Mouse (Mus musculus): ENCODE measurements around the gene Sox12.
"Not testable (repeated sequence)": the region's sequence is repeated elsewhere in the genome, so short reads cannot be mapped to it uniquely, and the experiment has no call there.

Gene Sox12

GRCm38 (mm10) chr2:152359616-152360015 is 38.2 kb downstream of the Sox12 start:
- DNase-seq (ENCODE audit: low read depth in 1 of 2, low spot score in 2 of 2): no peak

- DNase-seq (ENCODE audit: low read depth in 1 of 2, low spot score in 2 of 2): not testable (repeated sequence)
Observed at GRCm38 (mm10) chr2:152358977-152359376, 38.9 kb downstream of the Sox12 start.

DNA sequence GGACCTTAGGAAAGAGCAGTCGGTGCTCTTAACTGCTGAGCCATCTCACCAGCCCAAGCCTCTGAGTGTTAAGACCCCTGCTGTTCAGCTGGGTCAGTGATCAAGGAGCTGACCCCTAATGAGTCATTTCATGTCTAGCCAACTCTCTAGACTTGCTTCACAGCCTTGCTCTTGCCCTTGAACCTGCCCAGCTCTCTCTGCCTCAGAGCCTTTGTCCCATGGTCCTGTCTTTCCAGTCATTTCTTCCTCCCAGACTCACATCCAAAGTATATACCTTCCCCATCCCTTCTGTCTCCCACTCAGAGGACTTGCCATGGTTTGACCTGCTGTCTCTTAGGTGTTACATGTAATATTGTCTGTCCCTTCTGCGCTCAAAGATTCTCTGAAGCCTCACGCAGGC is 40.6 kb downstream of the Sox12 start:
- no peak for DNase-seq (ENCODE audit: low read depth in 1 of 2, low spot score in 2 of 2)

- no peak for DNase-seq (ENCODE audit: low read depth in 1 of 2, low spot score in 2 of 2)
Observed at GRCm38 (mm10) chr2:152349842-152350540, 47.9 kb downstream of the Sox12 start.

DNA sequence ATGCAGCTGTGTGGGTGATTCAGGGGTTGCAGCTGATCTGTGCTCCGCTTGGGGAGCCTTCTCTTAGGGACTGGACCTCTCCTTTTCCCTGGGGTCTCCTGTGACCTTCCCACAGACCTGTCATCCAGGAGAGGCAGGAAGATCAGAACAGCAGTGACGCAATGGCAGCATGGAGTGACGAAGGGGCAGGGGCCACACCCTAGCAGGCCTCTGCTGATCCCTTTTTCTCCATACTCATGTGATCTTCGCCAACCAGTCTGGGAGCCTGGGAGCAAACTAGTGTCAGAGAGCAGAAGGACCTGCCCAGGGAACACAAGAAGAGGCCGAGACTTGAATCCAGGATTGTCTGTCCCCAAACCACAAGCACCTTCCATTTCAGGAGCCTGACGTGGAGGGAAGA is 48.7 kb downstream of the Sox12 start:
- DNase-seq (ENCODE audit: low read depth in 1 of 2, low spot score in 2 of 2): no peak

- no peak for DNase-seq (ENCODE audit: low read depth in 1 of 2, low spot score in 2 of 2)
Observed at GRCm38 (mm10) chr2:152347722-152348121, 50.1 kb downstream of the Sox12 start.

- no peak for DNase-seq (ENCODE audit: low read depth in 1 of 2, low spot score in 2 of 2)
Observed at GRCm38 (mm10) chr2:152346776-152347465, 50.9 kb downstream of the Sox12 start.

DNA sequence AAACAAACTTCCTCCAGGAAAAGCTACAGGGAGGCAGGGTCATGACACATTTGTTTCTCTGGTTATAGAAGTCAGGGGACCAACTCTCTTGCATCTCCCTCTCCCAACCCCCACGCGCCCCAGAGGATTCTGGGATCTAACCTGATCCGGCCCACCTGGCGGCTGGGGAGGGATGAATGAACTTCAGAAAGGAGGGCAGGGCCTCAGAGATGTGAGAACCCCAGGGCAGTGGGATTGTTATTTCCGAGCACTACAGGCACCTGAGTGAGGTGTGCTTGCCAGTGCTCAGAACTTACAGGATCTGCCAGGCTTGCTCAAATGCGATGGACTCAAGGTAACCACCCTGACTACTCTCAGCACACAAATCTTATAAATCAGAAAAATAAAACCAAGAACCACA is 52.5 kb downstream of the Sox12 start:
- no peak for DNase-seq (ENCODE audit: low read depth in 1 of 2, low spot score in 2 of 2)

- no peak for DNase-seq (ENCODE audit: low read depth in 1 of 2, low spot score in 2 of 2)
Observed at GRCm38 (mm10) chr2:152344909-152345308, 53.0 kb downstream of the Sox12 start.

DNA sequence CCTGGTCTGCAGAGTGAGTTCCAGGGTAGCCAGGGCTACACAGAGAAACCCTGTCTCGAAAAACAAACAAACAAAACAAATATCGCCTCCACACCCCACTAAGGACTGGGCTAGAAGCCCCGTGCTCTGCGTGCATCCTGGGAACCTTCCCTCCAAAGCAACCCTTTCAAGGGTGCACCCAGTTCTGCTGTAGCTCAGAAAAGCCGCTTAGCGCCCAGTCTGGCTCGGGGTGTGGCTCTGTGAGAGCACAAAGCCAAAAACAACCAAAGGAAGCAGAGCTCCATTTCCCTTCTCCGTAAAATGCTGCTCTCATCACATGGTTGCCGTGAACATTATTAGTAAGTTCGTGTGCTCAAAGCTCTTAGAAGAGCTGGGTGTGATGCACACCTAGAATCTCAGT is 53.5 kb downstream of the Sox12 start:
- DNase-seq (ENCODE audit: low read depth in 1 of 2, low spot score in 2 of 2): no peak
